Mouse (Mus musculus) liver, postnatal 0 days (tissue): ENCODE data around the gene Olfr469.

Experiments
- CTCF ChIP-seq: sonication (generic); IDR thresholded peaks from 2 replicates; pipeline ENCODE4 v1.5.1; 2016; ENCODE audit warnings: antibody characterized with exemption, low read depth
- EP300 ChIP-seq: IDR thresholded peaks from 2 replicates; pipeline ENCODE4 v1.6.1; 2016; ENCODE audit warnings: antibody characterized with exemption, low read depth, mild to moderate bottlenecking

GRCm38 (mm10) chr7:107779611-107780010, 45.7 kb downstream of the Olfr469 start:
- TF ChIP-seq CTCF (peak; percentile 72), EP300 (no peak)
